Mouse (Mus musculus): Measurements from ENCODE around the gene Ndn.

Ndn gene

DNA sequence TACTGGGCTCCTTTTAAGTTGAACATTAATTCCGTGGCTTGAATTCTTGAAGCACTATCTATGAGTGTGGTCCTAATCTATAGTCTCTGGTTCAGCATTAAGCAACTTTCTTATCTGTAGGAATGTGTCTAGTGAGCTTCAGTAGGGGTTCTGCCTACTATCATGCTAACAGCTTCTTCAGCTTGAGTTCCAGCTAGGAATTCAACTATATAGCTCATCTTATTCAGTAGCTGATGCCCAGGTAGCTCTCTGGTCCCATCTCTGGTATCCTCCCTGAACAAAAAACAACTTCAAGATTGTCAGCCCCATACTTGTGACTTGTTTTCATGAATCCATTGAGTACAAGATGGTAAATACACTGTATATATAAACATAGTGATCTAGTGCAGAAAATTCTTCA, at the start of gene Ndn:
Gene Ndn, plus strand, starts transcription at position 301 of the 400 bp plus-strand sequence.
- DNase-seq, result no peak

DNA sequence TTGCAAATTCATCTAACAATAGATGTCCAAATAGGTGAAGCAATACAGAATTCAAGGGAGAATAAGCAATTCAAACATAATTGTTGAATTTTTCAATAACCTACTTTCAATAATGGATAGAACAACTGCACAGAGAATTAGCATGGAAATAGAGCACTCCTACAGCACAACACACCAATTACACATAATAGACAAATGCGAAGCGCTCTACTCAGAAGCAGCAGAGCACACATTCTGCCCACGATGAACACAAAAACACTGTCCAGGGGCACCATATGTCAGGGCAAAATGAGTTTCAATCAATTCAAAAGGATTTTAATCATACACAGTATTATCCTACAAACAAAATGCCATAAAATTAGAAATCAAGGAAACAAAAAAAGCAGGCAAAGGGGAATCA, 43.9 kb upstream of the Ndn start:
- DNase-seq, result no peak

DNA sequence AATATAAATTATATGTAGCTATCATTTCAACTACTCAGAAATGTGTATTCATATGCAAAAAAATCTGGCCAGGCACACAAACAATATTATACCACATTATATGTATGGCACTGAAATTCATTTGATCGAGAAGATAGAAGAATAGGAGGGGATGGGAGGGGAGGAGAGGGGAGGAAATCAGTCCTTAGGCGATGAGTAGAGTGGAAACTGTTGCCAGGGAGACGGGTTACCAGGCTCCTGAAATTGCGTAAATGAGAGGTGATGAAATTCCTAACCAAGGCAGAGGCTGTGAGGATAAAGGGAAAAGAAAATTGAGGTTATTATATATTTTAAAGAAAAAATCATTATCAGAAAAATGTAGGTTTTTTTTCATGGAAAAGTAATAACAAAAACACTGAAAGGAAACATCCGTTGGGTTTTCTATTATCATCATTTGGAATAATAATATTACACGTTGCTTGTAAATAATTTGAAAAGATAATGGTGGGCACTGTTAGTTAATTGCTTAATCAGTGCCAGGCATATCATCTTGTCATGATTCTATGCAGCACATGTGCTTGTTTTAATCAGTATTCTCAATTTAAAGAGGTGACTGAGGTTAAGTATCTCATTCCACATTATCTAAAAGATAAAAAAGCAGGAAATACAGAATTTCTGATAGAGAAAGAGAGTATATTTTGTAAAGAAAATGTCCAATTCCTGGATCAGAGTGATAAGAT, 39.3 kb upstream of the Ndn start:
- DNase-seq, result no peak

DNA sequence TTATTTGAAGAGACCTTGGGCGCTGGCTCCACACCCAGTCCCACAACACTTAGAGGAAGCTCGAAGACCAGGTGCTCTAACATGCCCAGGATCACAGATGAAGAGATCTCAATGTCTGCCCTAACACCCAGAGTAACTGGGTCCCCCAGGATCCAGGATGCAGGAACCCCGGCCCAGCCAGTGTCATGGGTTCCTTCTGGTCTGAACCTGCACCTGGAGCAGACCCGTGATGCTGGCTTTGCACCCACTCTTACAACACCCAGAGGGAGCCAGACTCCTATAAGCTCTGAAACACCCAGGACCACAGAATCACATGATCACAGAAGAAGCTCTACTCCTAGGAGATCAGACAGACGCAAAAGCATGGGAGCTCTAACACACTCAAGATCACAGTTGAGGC, 29.6 kb upstream of the Ndn start:
- no peak for DNase-seq

DNA sequence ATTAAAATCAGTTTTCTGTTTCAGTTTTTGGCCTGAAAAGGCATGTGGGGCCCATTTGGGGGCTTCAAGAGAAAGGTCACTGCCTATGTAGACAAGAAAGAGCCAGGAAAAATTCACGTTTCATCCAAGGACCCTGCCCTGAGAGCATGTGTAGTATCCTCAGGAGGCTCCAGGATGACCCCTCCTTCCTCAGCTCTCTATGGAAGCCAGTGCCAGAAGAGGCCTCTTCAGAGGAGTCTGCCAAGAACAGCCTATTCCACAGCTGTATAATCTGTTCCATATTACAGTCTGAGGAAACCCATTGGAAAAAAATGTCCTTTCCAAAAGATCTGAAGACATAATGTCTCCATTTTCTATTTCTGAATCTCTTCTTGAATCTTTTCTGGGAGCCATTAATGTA, 958 bp upstream of the Ndn start:
- DNase-seq, result no peak

DNA sequence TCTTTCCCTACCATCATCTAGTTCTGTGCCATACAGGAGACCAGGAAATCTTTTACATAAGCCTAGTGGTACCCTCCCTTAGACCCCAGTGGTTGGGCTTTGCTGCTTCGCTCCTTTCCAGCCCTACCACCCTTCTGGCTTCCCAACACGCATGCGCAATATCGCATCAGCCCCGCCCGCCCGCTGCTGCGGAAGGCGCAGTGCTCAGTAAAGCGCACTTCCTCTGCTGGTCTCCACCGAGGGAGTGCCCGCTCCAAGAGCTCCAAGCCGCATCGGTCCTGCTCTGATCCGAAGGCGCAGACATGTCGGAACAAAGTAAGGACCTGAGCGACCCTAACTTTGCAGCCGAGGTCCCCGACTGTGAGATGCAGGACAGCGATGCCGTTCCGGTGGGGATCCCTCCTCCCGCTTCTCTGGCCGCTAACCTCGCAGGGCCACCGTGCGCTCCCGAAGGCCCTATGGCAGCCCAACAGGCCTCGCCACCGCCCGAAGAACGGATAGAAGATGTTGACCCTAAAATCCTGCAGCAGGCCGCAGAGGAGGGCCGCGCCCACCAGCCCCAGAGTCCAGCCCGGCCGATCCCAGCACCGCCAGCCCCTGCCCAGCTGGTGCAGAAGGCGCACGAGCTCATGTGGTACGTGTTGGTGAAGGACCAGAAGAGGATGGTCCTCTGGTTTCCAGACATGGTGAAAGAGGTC, 1.9 kb downstream of the Ndn start:
- peak; percentile 83 to 85 for DNase-seq

DNA sequence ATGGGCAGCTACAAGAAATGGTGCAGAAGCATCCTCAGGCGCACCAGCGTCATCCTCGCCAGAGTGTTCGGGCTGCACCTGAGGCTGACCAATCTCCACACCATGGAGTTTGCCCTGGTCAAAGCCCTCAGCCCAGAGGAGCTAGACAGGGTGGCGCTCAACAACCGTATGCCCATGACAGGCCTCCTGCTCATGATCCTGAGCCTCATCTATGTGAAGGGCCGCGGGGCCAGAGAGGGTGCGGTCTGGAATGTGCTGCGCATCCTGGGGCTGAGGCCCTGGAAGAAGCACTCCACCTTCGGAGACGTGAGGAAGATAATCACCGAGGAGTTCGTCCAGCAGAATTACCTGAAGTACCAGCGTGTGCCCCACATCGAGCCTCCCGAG, 2.4 kb downstream of the Ndn start:
- peak in 1 of 2 experiments; percentile 5 for DNase-seq

DNA sequence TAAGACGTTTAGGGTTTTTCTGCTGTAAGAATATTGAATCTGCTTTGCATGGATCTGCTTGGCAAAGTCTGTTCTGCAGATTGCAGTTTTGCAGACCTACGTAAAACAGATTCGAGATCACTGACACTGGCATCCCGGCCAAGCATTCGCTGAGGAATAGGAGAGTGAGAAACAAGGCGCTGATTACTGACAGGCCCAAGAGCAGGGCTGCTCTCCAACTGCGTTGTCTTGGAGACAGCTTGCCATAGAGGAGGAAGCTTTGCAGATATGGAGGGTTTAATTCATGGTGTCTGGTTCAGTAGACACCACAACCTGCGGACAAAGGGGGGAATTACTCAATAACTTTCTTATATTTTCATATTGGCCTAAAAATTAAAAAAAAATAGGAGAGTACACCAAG, 4.9 kb downstream of the Ndn start:
- peak in 1 of 2 experiments; percentile 1 for DNase-seq

DNA sequence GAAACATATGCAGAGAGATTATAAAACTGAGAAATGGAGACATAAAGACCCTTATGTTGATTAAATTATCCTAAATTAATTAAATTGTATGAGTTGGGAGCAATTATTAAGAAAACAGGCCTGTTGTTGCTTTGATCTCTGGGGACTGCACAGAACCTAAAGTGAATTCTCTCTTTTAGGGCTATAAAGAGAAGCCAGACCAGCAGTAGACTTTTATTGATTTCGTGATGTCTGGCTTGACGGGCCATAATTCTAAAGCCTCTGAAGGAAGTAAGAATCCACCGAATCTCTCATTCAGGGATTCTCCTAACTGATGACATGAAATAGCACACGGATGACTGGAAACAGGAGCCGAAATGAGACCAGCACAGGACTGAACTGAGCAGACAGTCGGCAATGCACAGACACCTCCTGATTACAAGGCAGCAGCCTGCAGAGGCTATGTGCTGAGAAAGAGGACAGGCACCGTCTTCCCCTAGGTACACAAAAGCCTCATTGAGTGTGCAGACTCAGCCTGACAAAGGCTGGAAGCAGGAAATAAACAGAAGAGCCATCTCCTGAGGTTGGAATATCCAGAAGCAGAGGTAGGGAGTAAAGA, 18.8 kb downstream of the Ndn start:
- DNase-seq, result no peak

DNA sequence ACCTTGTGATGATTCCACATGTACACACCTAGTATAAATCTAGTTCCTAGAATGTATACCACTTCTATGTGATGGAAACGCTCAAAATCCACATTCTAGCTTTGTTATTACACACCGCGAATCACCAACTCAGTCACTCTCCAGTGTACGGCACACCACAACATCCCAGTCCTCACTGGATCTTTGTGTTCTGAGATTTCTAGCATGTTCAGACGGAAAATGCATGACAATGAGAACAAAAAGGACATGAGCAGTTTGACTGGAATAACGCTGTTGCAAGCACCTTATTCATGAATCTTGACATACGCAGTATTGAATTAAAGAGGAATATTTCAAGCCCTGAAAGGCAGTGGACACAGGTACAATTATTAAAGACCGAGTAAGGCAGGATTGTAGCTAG, 20.4 kb downstream of the Ndn start:
- no peak for DNase-seq

DNA sequence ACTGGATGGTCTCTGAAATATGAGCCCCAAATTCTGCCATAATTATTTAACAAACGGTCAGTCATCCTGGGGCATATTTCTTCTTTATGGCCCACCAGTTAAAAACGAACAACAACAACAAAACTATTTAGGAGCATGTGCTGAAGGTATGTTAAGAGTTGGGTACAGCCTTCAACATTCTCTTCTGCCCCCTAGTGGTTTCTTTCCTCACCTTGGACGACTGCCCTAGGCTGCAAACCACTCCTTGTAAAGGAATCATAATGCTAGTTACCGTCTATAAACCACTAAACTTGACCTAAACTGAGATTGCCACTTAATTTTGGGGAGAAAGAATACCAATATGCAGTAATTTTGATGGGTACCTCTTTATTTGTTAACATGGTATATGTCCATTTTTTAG, 29.3 kb downstream of the Ndn start:
- DNase-seq, result peak in 1 of 2 experiments; percentile 6

DNA sequence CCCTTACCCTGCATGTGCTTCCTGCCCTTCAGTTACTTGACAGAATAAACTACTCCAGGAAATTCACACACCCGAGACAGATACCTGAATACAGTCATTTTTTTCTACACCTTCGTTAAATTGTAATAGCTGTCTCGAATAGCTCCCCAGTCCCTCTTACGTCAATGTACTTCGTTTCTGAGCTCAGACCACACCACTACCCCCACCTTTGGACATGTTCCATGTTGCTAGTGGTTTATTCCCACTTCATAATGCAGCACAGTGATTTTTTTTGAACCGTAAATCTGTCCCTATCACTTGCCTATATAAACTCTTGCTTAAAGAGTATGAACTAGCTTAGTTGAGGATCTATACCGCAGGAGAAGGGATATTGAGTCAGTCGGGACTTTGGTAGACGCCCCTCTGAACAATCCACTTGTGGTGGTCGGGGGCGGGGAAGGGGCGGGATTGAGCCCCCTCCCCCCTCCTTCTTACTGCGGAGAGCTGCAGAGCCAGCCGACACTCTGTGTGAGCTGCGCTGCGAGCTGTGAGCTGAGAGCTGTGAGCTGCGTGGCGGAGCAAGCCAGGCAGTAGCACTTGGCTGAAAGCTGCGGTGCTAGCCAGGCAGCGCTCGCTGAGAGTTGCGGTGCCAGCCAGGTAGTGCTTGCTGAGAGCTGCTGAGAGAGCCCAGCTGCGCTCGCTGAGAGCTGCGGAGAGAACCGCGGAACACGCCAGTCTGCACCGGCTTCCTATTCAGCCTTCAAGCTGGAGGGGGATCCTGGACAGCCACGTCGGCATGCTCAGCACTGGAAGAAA, 30.3 kb downstream of the Ndn start, which contains the start of gene Magel2:
Gene Magel2, plus strand, starts transcription at position 501 of the 795 bp plus-strand sequence.
- peak in 1 of 2 experiments; percentile 10 for DNase-seq

DNA sequence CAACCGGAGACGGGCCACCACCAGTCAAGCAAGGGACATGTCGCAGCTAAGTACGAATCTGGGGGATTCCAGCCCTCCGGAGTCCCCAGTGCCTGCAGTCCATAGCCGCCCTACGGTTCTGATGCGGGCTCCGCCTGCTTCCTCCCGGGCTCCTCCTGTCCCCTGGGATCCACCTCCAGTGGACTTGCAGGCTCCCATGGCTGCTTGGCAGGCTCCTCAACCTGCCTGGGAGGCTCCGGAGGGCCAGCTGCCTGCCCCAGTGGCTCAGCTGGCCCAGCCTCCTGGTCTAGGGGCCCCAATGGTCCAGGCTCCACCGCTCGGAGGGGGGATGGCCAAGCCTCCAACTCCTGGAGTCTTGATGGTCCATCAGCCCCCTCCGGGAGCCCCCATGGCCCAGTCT, 30.9 kb downstream of the Ndn start:
- DNase-seq, result no peak

DNA sequence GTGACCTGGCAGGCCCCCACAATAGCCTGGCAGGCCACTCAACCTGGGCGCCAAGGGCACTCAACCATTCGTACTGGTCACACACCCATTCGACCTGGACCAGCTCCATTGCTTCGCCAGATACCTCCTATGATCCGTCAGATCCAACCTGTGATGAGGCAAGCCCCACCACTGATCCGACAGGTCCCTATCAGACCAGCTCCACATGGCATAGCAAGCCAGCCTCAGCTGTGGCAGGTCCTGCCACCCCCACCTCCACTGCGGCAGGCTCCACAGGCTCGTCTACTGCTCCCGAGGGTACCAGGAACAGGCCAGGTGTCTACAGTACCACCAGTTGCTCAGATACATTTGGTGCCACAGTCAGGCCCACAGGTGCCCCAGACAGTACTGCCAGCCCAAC, 32.2 kb downstream of the Ndn start:
- no peak for DNase-seq

DNA sequence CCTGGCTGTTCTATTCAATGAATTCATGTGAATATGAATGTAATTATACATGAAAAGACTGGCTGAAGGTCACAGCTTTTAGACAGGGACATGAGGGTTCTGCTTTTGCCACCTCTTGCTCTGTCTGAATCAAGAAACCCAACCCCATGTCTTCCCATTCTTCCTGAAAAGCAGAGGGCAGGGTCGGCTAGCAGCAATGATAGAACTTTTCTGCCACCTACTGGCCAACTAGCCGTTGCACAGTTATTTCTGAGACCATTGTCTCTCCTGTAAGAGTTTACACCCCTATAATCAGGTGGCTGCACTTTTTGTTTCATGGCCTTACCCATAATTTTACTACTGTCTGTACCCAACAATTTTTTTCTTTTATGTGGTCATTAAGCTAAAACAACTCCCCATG, 36.0 kb downstream of the Ndn start:
- peak; percentile 24 to 43 for DNase-seq

DNA sequence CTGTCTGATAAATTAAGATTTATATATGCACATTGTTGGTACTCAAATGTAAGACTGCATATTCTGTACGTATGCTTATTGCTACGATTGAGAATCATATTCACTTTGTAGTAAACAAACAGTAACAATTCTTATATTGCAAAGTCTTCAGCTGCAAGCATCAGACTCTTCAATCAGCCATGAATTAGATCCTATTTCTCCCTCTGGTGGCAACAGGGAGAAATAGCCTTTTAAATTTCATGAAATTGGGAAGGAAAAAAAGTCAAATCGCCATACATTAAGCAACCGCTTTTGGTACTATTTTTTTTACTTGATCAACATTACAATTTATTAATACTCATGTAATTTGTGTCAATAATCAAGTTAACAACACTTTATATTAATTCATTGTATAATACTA, 41.9 kb downstream of the Ndn start:
- no peak for DNase-seq

DNA sequence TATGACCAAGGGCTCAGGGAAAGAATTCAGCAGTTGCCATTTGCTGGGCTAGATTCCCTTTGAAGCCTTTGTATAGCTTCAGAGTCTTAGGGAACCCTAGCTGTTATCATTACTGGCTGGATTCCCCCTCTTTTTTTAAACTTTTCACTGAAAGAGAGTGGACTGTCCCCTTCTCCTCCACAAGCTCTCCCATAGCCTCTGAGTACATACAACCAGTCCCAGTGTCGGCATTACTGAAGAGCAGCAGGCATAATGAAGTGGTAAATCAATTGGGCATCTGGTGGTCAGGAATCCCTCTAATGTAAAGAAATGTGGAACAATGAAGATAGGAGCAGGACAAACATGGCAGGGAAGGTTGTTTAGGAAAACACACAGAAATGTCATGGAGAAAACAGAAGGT, 45.8 kb downstream of the Ndn start:
- no peak for DNase-seq
